Mouse (Mus musculus) natural killer cell, adult 2 months (primary cell): ENCODE data around the gene Bcar3.

ENCODE experiments used
- DNase-seq, 2 experiments: peaks; one replicate each; pipeline ENCODE4 v3.0.0; 2022; ENCODE audit warnings: low spot score in 2 of 2

The Bcar3 gene

DNA sequence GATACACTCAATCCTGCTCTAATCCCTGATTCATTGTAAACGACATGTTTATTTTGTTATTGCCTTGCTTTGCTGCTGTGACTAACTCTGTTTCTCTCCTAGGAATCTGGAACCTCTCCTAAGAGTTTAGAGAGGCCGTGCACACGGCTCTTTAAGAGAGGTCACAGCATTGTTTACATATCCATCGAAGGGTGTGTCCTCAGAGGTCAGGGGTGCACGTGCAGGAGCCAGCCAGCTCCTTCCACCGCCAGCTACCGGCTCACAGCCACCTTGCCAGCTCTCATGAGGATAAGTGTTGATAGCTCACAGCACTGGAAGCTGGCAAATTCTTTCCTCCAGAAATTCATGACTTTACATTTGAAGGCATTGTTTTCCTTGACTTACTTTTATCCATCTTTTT is 271.3 kb downstream of the Bcar3 start:
- no peak for DNase-seq

- no peak for DNase-seq
Measured at GRCm38 (mm10) chr3:122566112-122566511, 272.2 kb downstream of the Bcar3 start.

- no peak for DNase-seq
Measured at GRCm38 (mm10) chr3:122566549-122566948, 272.6 kb downstream of the Bcar3 start.

DNA sequence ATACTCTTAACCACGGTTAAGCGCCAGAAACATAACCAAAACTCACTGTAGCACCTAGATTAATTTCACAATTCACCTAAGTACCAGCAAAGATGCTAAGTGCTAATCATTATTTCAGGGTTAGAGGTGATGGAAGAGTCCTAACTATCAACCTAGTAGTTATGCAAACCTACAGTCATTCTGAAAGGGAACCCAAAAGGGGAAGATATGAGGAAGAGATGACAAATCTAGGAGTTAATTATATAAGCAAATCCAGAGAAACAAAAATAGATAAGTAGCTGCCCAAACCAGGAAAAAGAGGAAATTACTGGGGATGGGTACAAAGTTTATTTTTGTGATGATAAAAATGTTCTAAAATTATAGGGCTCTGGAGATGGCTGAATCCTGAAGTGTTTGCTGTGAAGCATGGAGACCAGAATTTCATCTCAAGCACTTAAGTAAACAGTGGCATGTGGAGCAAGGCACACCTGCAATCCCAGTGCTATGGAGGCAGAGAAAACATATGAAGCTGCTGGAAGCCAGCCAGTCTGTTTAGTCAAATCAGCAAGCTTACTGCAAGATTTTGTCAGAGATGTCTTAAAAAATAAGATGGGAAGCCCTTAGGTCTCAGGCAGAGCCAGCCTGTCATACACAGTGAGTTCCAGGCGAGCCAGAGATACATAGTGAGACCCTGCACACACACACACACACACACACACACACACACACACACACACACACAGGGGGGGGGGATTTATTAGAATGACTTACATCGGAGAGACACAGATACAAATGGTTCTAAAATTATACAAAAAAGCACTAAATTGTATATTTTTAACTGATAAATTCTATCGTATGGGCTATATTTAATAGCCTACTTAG is 279.7 kb downstream of the Bcar3 start:
- no peak for DNase-seq

DNA sequence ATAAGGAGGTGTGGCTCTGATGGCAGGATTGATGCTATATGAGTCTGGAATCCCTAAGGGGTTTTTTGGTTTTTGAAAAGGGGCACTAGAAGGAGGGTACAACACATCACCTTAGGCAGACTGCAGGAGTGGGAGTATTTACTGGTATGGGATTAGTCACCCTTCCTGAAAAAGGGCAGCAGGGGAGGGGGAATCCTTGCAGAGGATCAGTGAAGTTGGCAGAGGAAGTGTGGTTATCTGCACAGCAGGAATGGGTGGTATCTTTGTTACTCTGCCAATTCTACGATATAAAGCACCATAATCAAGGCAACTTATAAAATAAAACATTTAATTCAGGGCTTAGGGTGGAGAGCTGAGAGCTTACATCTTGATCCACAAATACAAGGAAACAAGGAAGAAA is 281.0 kb downstream of the Bcar3 start:
- DNase-seq = no peak

GRCm38 (mm10) chr3:122577360-122577759 is 283.4 kb downstream of the Bcar3 start:
- no peak for DNase-seq
